Mouse (Mus musculus): Measurements from ENCODE around the gene Ncapg2. TPM values are rescaled to one million over a fixed set of nuclear protein-coding genes. Genes with fewer than 3 reads are reported as not detected.

Gene Ncapg2
- polyA plus RNA-seq, 1 experiment from 2014 or later: 57.7 TPM

DNA sequence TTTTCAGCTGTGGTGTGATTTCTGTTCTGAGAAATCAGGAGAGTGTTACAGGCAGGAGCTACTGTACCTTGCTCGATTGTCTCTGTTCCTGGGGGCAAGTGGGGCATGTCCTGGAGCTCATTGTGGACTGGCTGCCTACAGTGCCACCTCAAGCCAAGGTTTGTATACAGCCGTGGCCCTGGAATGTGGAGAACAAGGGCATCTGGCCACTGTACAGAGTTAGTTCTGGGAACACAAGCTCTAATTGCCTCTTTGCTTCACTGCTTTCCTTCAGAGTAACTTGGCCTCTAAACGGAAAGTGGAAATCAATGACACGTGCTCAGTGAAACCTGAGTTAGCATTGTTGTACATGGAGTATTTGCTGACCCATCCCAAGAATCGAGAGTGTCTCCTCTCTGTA is 33.4 kb downstream of the Ncapg2 start:
- no peak for ATAC-seq (ENCODE audit: insufficient read depth)
- 80% methylated on average over 5 of the region's 5 CpGs for WGBS
- H3K4me2 ChIP-seq: no peak overlapping the region
- no peaks in the 10 kb centered on the region for H3K27me3 ChIP-seq (ENCODE audit: insufficient read depth, low read length)
- H3K27ac ChIP-seq (ENCODE audit: low read depth): no peak overlapping the region
- TF ChIP-seq CTCF (IDR thresholded peaks at IDR 0.05; ENCODE audit: low read depth): no peak
- H3K4me3 ChIP-seq (ENCODE audit: low read depth, low read length): no peak overlapping the region
- H3K4me1 ChIP-seq (ENCODE audit: insufficient read depth): no peaks in the 10 kb centered on the region
- peaks cover 76% of the 10 kb centered on the region for H3K36me3 ChIP-seq (ENCODE audit: insufficient read depth)
- no peaks in the 10 kb centered on the region for H3K9me3 ChIP-seq (ENCODE audit: low read depth, low read length)
- no peak overlapping the region for H3K9ac ChIP-seq
- DNase-seq: no peak

DNA sequence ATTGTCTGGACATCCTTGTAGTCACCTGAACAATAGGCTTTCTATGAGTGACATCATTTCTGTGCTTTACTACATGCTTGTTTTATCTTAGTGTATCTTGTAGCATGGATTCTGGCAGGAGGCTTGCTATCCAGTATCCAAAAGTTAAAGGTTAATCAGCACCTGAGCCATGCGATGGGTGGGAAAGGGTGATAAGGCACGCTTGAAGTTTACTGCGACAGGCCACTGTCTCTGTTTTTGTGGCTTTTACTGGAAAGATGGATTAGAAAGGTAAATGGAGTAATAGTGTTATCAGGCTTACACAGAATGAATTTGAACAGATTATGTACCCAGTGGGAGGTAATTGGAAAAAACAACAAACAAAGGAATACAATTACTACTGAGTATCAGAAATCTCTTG is 37.0 kb downstream of the Ncapg2 start:
- H3K4me2 ChIP-seq: no peak overlapping the region
- no peaks in the 10 kb centered on the region for H3K9me3 ChIP-seq (ENCODE audit: low read depth, low read length)
- TF ChIP-seq CTCF (IDR thresholded peaks at IDR 0.05; ENCODE audit: low read depth): no peak
- no peak overlapping the region for H3K27ac ChIP-seq (ENCODE audit: low read depth)
- DNase-seq: no peak
- ATAC-seq (ENCODE audit: insufficient read depth): no peak
- H3K4me1 ChIP-seq (ENCODE audit: insufficient read depth): no peaks in the 10 kb centered on the region
- H3K9ac ChIP-seq: no peak overlapping the region
- 82% methylated on average over 3 of the region's 3 CpGs for WGBS
- H3K36me3 ChIP-seq (ENCODE audit: insufficient read depth): peaks cover 85% of the 10 kb centered on the region
- H3K27me3 ChIP-seq (ENCODE audit: insufficient read depth, low read length): no peaks in the 10 kb centered on the region
- no peak overlapping the region for H3K4me3 ChIP-seq (ENCODE audit: low read depth, low read length)

DNA sequence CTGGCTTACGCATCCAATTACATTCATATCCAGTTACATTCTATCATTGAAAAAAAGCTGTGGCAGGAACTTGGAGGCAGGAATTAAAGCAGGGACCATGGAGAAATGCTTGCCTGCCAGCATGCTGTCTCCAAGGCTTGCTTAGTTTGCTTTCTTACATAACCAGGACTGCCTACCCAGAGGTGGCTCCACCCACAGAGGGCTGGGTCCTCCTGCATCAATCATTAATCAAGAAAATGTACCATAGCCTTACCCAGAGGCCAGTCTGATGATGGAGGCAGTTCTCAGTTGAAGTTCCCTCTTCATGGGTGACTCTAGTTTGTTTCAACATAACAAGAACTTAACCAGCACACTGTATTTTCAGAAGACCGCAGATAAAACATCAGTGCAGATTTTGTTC is 44.3 kb downstream of the Ncapg2 start:
- no peak for ATAC-seq (ENCODE audit: insufficient read depth)
- WGBS: 94% methylated on average over 2 of the region's 2 CpGs

DNA sequence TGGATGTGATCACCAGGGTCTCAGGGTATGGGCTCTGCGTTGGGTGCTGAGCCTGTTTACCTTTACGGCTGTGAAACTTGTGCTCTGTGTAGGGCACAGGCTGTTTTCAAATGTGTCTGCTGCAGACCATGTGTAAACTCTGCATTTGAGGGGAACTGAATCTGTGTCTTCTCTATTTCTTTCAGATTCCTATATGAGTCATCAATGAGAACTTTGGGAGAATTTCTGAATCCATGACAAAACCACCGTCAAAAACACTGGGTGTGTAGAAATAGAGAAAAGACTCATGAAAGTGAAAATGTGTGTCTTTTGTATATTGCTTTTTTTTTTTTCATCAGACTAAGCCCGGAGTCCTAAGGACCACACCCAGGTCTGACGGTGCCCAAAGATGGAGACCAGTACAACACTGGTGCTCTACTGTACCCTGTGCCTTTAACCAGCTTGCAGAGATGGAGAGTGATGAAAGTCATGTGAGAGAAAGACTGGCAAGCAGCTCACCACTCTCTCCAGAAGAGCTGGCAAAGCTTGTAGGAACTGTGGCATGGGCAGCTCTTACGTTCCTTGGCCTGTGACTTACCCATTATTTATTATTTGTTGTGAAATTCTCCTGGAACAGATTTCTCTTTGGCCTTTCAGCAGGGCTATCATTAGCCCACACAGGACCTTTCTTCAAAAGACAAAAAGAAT is 55.3 kb downstream of the Ncapg2 start:
- Histone ChIP-seq H3K4me2 (no peak overlapping the region), H3K4me1 (ENCODE audit: insufficient read depth) (no peaks in the 10 kb centered on the region), H3K27me3 (ENCODE audit: insufficient read depth, low read length) (no peaks in the 10 kb centered on the region), H3K4me3 (ENCODE audit: low read depth, low read length) (no peak overlapping the region), H3K27ac (ENCODE audit: low read depth) (no peak overlapping the region), H3K9me3 (ENCODE audit: low read depth, low read length) (no peaks in the 10 kb centered on the region), H3K36me3 (ENCODE audit: insufficient read depth) (peaks cover 45% of the 10 kb centered on the region), H3K9ac (no peak overlapping the region)
- WGBS: 90% methylated on average over 6 of the region's 6 CpGs
- DNase-seq (no peak), ATAC-seq (ENCODE audit: insufficient read depth) (no peak)
- TF ChIP-seq CTCF (IDR thresholded peaks at IDR 0.05; ENCODE audit: low read depth): no peak

More for the DNA sequence above, 44.3 kb downstream of the Ncapg2 start:
- no peak overlapping the region for H3K9ac ChIP-seq
- peaks cover 72% of the 10 kb centered on the region for H3K36me3 ChIP-seq (ENCODE audit: insufficient read depth)
- no peaks in the 10 kb centered on the region for H3K4me1 ChIP-seq (ENCODE audit: insufficient read depth)
- no peaks in the 10 kb centered on the region for H3K27me3 ChIP-seq (ENCODE audit: insufficient read depth, low read length)
- H3K4me3 ChIP-seq (ENCODE audit: low read depth, low read length): no peak overlapping the region
- DNase-seq: no peak
- H3K27ac ChIP-seq (ENCODE audit: low read depth): no peak overlapping the region
- no peaks in the 10 kb centered on the region for H3K9me3 ChIP-seq (ENCODE audit: low read depth, low read length)
- H3K4me2 ChIP-seq: no peak overlapping the region
- TF ChIP-seq CTCF (IDR thresholded peaks at IDR 0.05; ENCODE audit: low read depth): no peak

DNA sequence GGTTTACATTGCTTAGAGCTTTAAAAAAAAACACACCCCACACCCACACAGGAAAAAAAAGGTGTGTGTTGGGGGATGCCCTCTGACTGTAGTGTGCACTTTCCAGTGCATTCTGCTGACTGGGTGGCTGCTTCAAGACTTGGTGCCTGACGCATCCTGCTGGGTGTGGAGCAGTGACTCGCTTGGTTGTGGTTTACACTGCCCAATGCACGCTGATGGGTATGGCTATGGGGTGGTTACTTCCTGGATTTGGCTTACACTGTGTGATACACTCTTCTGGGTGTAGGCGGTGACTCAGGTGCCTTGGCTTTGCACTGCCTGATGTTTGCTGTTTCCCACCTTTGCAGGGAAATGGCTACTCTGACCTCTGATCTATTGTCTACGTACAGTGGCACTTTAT is 61.8 kb downstream of the Ncapg2 start:
- Histone ChIP-seq H3K4me1 (ENCODE audit: insufficient read depth) (no peaks in the 10 kb centered on the region), H3K4me3 (ENCODE audit: low read depth, low read length) (no peak overlapping the region), H3K9me3 (ENCODE audit: low read depth, low read length) (no peaks in the 10 kb centered on the region), H3K27me3 (ENCODE audit: insufficient read depth, low read length) (no peaks in the 10 kb centered on the region), H3K27ac (ENCODE audit: low read depth) (no peak overlapping the region), H3K36me3 (ENCODE audit: insufficient read depth) (peaks cover 18% of the 10 kb centered on the region; the same call in 1 of the 2 replicates), H3K4me2 (no peak overlapping the region), H3K9ac (no peak overlapping the region)
- 86% methylated on average over 5 of the region's 5 CpGs for WGBS
- ATAC-seq (ENCODE audit: insufficient read depth) (no peak), DNase-seq (no peak)
- no peak for TF ChIP-seq CTCF (IDR thresholded peaks at IDR 0.05; ENCODE audit: low read depth)

DNA sequence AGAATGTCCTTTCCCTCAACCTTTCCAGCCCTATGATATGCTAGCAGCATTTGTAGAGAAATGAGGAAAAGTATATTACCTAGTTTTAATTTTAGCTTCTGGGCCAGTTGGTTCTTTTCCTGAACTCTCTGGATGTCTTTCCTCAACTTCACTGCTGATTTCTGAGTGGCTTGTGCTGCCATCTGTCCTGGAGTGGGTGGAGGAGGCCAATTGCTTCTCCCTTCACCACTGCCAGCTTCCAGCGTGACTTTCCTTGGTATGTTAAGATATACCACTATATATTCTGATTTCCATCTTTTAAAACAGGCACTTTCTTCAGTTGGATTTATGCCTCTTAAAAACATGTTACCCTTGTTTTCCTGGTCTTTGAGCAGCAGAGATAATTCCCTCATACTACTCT is 63.1 kb downstream of the Ncapg2 start:
- no peak overlapping the region for H3K9ac ChIP-seq
- 70% methylated on average over 1 of the region's 1 CpGs for WGBS
- TF ChIP-seq CTCF (IDR thresholded peaks at IDR 0.05; ENCODE audit: low read depth): no peak
- H3K4me3 ChIP-seq (ENCODE audit: low read depth, low read length): no peak overlapping the region
- H3K27ac ChIP-seq (ENCODE audit: low read depth): no peak overlapping the region
- H3K4me1 ChIP-seq (ENCODE audit: insufficient read depth): no peaks in the 10 kb centered on the region
- no peaks in the 10 kb centered on the region for H3K9me3 ChIP-seq (ENCODE audit: low read depth, low read length)
- peaks cover 18% of the 10 kb centered on the region; the same call in 1 of the 2 replicates for H3K36me3 ChIP-seq (ENCODE audit: insufficient read depth)
- H3K27me3 ChIP-seq (ENCODE audit: insufficient read depth, low read length): no peaks in the 10 kb centered on the region
- no peak overlapping the region for H3K4me2 ChIP-seq
- DNase-seq (no peak), ATAC-seq (ENCODE audit: insufficient read depth) (no peak)

GRCm38 (mm10) chr12:116469096-116469495 is 63.9 kb downstream of the Ncapg2 start:
- Histone ChIP-seq H3K9ac (no peak overlapping the region), H3K9me3 (ENCODE audit: low read depth, low read length) (no peaks in the 10 kb centered on the region), H3K4me3 (ENCODE audit: low read depth, low read length) (no peak overlapping the region), H3K36me3 (ENCODE audit: insufficient read depth) (peaks cover 18% of the 10 kb centered on the region; the same call in 1 of the 2 replicates), H3K27ac (ENCODE audit: low read depth) (no peak overlapping the region), H3K27me3 (ENCODE audit: insufficient read depth, low read length) (no peaks in the 10 kb centered on the region), H3K4me1 (ENCODE audit: insufficient read depth) (no peaks in the 10 kb centered on the region), H3K4me2 (no peak overlapping the region)
- no peak for TF ChIP-seq CTCF (IDR thresholded peaks at IDR 0.05; ENCODE audit: low read depth)
- ATAC-seq (ENCODE audit: insufficient read depth): no peak
- 88% methylated on average over 3 of the region's 3 CpGs for WGBS
- no peak for DNase-seq

All from lung, embryonic 14.5 days (tissue).